Mouse (Mus musculus) liver, postnatal 0 days (tissue): Measurements from ENCODE around the gene Tmprss7.

Experiments
- CTCF ChIP-seq: sonication (generic); IDR thresholded peaks from 2 replicates; pipeline ENCODE4 v1.5.1; 2016; ENCODE audit warnings: antibody characterized with exemption, low read depth
- EP300 ChIP-seq: IDR thresholded peaks from 2 replicates; pipeline ENCODE4 v1.6.1; 2016; ENCODE audit warnings: antibody characterized with exemption, low read depth, mild to moderate bottlenecking

DNA sequence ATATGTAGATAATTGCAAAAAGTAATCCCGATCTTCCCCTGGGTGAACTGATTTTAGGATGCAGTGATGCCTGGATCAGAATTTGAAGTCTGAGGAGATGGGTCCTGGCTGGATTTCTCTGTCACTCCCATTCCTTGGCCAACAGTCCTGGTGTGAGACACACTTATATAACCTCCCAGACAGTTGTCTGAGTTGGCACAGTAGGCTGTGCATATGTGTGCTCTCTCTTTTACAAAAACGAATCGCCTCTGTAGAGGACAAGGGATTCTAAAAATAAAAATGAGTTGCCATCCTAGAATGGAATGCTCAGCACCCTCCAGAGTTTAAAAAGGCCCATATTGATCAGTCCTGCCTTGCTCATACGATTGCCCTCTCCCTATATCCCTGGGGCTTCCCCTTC lies 33.9 kb downstream of the Tmprss7 start:
- TF ChIP-seq EP300 (no peak), CTCF (no peak)
